Mouse (Mus musculus): Measurements from ENCODE around the gene Il10rb. TPM values are rescaled to one million over a fixed set of nuclear protein-coding genes. Genes with fewer than 3 reads are reported as not detected.

The Il10rb gene
- polyA plus RNA-seq, 2 experiments: 16.5 to 24.3 TPM

- no peaks in the 10 kb centered on the region for H3K9me3 ChIP-seq (ENCODE audit: control insufficient read depth, low read length)
- H3K4me1 ChIP-seq (ENCODE audit: control insufficient read depth, insufficient read depth, low read length): 0 out of 2 replicates have a peak, but pooled peaks cover 3% of the 10 kb centered on the region
- no peak for TF ChIP-seq POLR2A (IDR thresholded peaks at IDR 0.05; ENCODE audit: borderline replicate concordance, extremely low read depth, insufficient read depth, insufficient read length)
- no peak for DNase-seq (ENCODE audit: low spot score)
- H3K27ac ChIP-seq (replicated peaks; ENCODE audit: low read depth, low read length): no peak overlapping the region
- no peak overlapping the region for H3K4me2 ChIP-seq (replicated peaks; ENCODE audit: low read depth, low read length, severe bottlenecking)
- no peak for ATAC-seq (ENCODE audit: low FRiP score, low read depth)
- no peaks in the 10 kb centered on the region for H3K36me3 ChIP-seq (ENCODE audit: control insufficient read depth, insufficient read depth, low read length)
- 54% methylated on average over 7 of the region's 7 CpGs for WGBS
- H3K4me3 ChIP-seq (replicated peaks; ENCODE audit: low read length): no peak overlapping the region
- no peaks in the 10 kb centered on the region for H3K27me3 ChIP-seq (ENCODE audit: control insufficient read depth, insufficient read depth, low read length)
- no peak overlapping the region for H3K9ac ChIP-seq (ENCODE audit: low read depth, low read length, severe bottlenecking)
Observed at GRCm38 (mm10) chr16:91441366-91441765, 35.4 kb downstream of the Il10rb start.

GRCm38 (mm10) chr16:91441811-91442240, 35.9 kb downstream of the Il10rb start:
- H3K36me3 ChIP-seq (ENCODE audit: control insufficient read depth, insufficient read depth, low read length): no peaks in the 10 kb centered on the region
- H3K27ac ChIP-seq (replicated peaks; ENCODE audit: low read depth, low read length): no peak overlapping the region
- H3K9me3 ChIP-seq (ENCODE audit: control insufficient read depth, low read length): no peaks in the 10 kb centered on the region
- no peak overlapping the region for H3K4me2 ChIP-seq (replicated peaks; ENCODE audit: low read depth, low read length, severe bottlenecking)
- ATAC-seq (ENCODE audit: low FRiP score, low read depth) (no peak), DNase-seq (ENCODE audit: low spot score) (no peak)
- H3K4me3 ChIP-seq (replicated peaks; ENCODE audit: low read length): no peak overlapping the region
- H3K9ac ChIP-seq (ENCODE audit: low read depth, low read length, severe bottlenecking): no peak overlapping the region
- 78% methylated on average over 7 of the region's 7 CpGs for WGBS
- TF ChIP-seq POLR2A (IDR thresholded peaks at IDR 0.05; ENCODE audit: borderline replicate concordance, extremely low read depth, insufficient read depth, insufficient read length): no peak
- no peaks in the 10 kb centered on the region for H3K27me3 ChIP-seq (ENCODE audit: control insufficient read depth, insufficient read depth, low read length)
- H3K4me1 ChIP-seq (ENCODE audit: control insufficient read depth, insufficient read depth, low read length): 0 out of 2 replicates have a peak, but pooled peaks cover 3% of the 10 kb centered on the region

GRCm38 (mm10) chr16:91442446-91442845, 36.5 kb downstream of the Il10rb start:
- no peak for DNase-seq (ENCODE audit: low spot score)
- no peak for TF ChIP-seq POLR2A (IDR thresholded peaks at IDR 0.05; ENCODE audit: borderline replicate concordance, extremely low read depth, insufficient read depth, insufficient read length)
- Histone ChIP-seq H3K27me3 (ENCODE audit: control insufficient read depth, insufficient read depth, low read length) (no peaks in the 10 kb centered on the region), H3K9ac (ENCODE audit: low read depth, low read length, severe bottlenecking) (no peak overlapping the region), H3K36me3 (ENCODE audit: control insufficient read depth, insufficient read depth, low read length) (no peaks in the 10 kb centered on the region), H3K4me1 (ENCODE audit: control insufficient read depth, insufficient read depth, low read length) (0 out of 2 replicates have a peak, but pooled peaks cover 3% of the 10 kb centered on the region), H3K4me2 (replicated peaks; ENCODE audit: low read depth, low read length, severe bottlenecking) (no peak overlapping the region), H3K27ac (replicated peaks; ENCODE audit: low read depth, low read length) (no peak overlapping the region), H3K9me3 (ENCODE audit: control insufficient read depth, low read length) (no peaks in the 10 kb centered on the region), H3K4me3 (replicated peaks; ENCODE audit: low read length) (no peak overlapping the region)
- WGBS: 71% methylated on average over 4 of the region's 4 CpGs
- no peak for ATAC-seq (ENCODE audit: low FRiP score, low read depth)

DNA sequence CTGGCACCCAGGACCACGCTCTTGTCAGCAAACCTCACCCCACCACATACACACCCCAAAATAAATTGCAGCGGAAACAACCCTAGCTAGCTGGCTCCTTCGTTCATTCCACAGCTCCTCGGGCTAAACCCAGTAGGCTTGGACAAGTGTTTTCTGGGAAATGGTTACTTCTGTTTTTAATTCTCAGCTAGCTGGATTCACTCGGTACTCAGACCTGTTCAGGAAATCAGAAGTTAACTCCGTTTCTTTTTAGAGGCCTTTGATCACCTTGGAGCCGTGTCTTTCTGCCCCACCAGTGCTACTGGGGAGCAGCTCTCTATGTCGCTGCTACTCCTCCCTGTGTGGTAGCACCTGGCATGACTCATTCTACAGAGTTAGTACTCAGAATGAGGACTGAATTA, 37.2 kb downstream of the Il10rb start:
- Histone ChIP-seq H3K36me3 (ENCODE audit: control insufficient read depth, insufficient read depth, low read length) (no peaks in the 10 kb centered on the region), H3K4me2 (replicated peaks; ENCODE audit: low read depth, low read length, severe bottlenecking) (no peak overlapping the region), H3K27me3 (ENCODE audit: control insufficient read depth, insufficient read depth, low read length) (no peaks in the 10 kb centered on the region), H3K4me3 (replicated peaks; ENCODE audit: low read length) (no peak overlapping the region), H3K27ac (replicated peaks; ENCODE audit: low read depth, low read length) (no peak overlapping the region), H3K9ac (ENCODE audit: low read depth, low read length, severe bottlenecking) (no peak overlapping the region), H3K4me1 (ENCODE audit: control insufficient read depth, insufficient read depth, low read length) (0 out of 2 replicates have a peak, but pooled peaks cover 3% of the 10 kb centered on the region), H3K9me3 (ENCODE audit: control insufficient read depth, low read length) (no peaks in the 10 kb centered on the region)
- no peak for DNase-seq (ENCODE audit: low spot score)
- no peak for TF ChIP-seq POLR2A (IDR thresholded peaks at IDR 0.05; ENCODE audit: borderline replicate concordance, extremely low read depth, insufficient read depth, insufficient read length)
- no peak for ATAC-seq (ENCODE audit: low FRiP score, low read depth)
- WGBS: 47% methylated on average over 8 of the region's 8 CpGs

DNA sequence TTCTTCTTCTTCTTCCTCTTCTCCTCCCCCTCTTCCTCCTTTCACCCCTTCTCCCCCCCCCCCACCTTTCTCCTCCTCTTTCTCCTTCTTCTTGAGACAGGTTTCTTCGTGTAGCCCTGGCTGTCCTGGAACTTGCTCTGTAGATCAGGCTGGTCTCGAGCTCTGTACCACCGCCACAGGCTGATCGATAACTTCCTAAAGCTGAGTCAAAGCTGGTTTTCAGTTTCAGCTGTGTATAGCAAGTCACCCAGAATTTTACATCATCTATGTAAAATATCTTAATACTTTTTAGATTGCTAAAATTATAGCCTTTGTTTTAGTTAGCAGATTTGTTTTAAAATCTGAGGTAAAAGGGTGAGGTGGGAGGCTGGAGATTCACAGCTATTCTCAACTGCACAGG, 38.9 kb downstream of the Il10rb start:
- no peaks in the 10 kb centered on the region for H3K27me3 ChIP-seq (ENCODE audit: control insufficient read depth, insufficient read depth, low read length)
- ATAC-seq (ENCODE audit: low FRiP score, low read depth) (no peak), DNase-seq (ENCODE audit: low spot score) (no peak)
- H3K4me1 ChIP-seq (ENCODE audit: control insufficient read depth, insufficient read depth, low read length): 0 out of 2 replicates have a peak, but pooled peaks cover 3% of the 10 kb centered on the region
- no peak overlapping the region for H3K27ac ChIP-seq (replicated peaks; ENCODE audit: low read depth, low read length)
- no peak overlapping the region for H3K9ac ChIP-seq (ENCODE audit: low read depth, low read length, severe bottlenecking)
- TF ChIP-seq POLR2A (IDR thresholded peaks at IDR 0.05; ENCODE audit: borderline replicate concordance, extremely low read depth, insufficient read depth, insufficient read length): no peak
- no peak overlapping the region for H3K4me3 ChIP-seq (replicated peaks; ENCODE audit: low read length)
- no peaks in the 10 kb centered on the region for H3K36me3 ChIP-seq (ENCODE audit: control insufficient read depth, insufficient read depth, low read length)
- H3K9me3 ChIP-seq (ENCODE audit: control insufficient read depth, low read length): no peaks in the 10 kb centered on the region
- WGBS: 85% methylated on average over 4 of the region's 4 CpGs
- no peak overlapping the region for H3K4me2 ChIP-seq (replicated peaks; ENCODE audit: low read depth, low read length, severe bottlenecking)

DNA sequence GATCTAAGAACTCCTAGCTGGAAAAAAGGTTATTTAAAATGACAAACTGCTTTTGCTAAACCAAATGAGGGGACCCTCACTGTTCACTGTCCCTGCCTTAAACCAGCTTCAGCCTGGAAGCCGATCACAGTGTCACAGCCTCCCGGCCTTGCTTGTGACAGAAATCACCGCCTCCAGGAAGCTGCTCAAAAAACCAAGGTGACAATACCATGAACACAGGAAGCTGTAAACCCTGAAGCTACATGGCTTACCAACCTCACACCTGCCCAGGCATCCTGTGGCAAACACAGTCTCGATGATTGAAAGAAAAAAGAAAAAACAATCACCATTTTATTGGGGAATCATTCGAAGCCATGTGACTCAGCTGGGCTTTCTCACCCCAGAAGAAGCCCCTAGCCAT, 39.6 kb downstream of the Il10rb start:
- H3K4me3 ChIP-seq (replicated peaks; ENCODE audit: low read length): no peak overlapping the region
- no peaks in the 10 kb centered on the region for H3K36me3 ChIP-seq (ENCODE audit: control insufficient read depth, insufficient read depth, low read length)
- no peaks in the 10 kb centered on the region for H3K27me3 ChIP-seq (ENCODE audit: control insufficient read depth, insufficient read depth, low read length)
- no peak overlapping the region for H3K4me2 ChIP-seq (replicated peaks; ENCODE audit: low read depth, low read length, severe bottlenecking)
- no peak overlapping the region for H3K9ac ChIP-seq (ENCODE audit: low read depth, low read length, severe bottlenecking)
- H3K9me3 ChIP-seq (ENCODE audit: control insufficient read depth, low read length): no peaks in the 10 kb centered on the region
- no peak for TF ChIP-seq POLR2A (IDR thresholded peaks at IDR 0.05; ENCODE audit: borderline replicate concordance, extremely low read depth, insufficient read depth, insufficient read length)
- WGBS: 67% methylated on average over 5 of the region's 5 CpGs
- H3K4me1 ChIP-seq (ENCODE audit: control insufficient read depth, insufficient read depth, low read length): 0 out of 2 replicates have a peak, but pooled peaks cover 3% of the 10 kb centered on the region
- no peak for ATAC-seq (ENCODE audit: low FRiP score, low read depth)
- no peak overlapping the region for H3K27ac ChIP-seq (replicated peaks; ENCODE audit: low read depth, low read length)
- DNase-seq (ENCODE audit: low spot score): no peak

Measured in limb, embryonic 14.5 days (tissue).